Mouse (Mus musculus) hindbrain, embryonic 11.5 days (tissue): ENCODE results near the gene BC003965. TPM values are rescaled to one million over a fixed set of nuclear protein-coding genes. Genes with fewer than 3 reads are reported as not detected.
A peak's percentile ranks its signal among the peaks of the same experiment; 100 is the strongest.

ENCODE experiments used
- ATAC-seq: fragments of 200-750 bp; cut with Nextera tagmentation; 2 replicates; pipeline ENCODE4 v1.8.0; 2017; ENCODE audit warnings: mild to moderate bottlenecking, moderate TSS enrichment, moderate library complexity; ENCODE audit not compliant: low FRiP score
- DNase-seq: peaks from one replicate; pipeline ENCODE4 v3.0.0-alpha.2; 2015; ENCODE audit warnings: low spot score
- H3K27ac ChIP-seq: fragments of 300-500 bp; sonication (generic); 2 replicates; pipeline ENCODE4 v1.5.1; 2014; ENCODE audit warnings: mild to moderate bottlenecking, low read depth, low read length
- H3K27me3 ChIP-seq: fragments of 300-500 bp; sonication (generic); 2 replicates; pipeline ENCODE4 v1.6.1; 2014; ENCODE audit warnings: mild to moderate bottlenecking, low read length, moderate library complexity, mixed read lengths; ENCODE audit not compliant: control insufficient read depth, insufficient read depth
- H3K36me3 ChIP-seq: fragments of 300-500 bp; sonication (generic); 2 replicates; pipeline ENCODE4 v1.6.1; 2014; ENCODE audit warnings: mild to moderate bottlenecking, low read length, moderate library complexity, mixed read lengths; ENCODE audit not compliant: control insufficient read depth, insufficient read depth
- H3K4me1 ChIP-seq: fragments of 300-500 bp; sonication (generic); replicated peaks from 2 replicates; pipeline ENCODE4 v1.6.1; 2014; ENCODE audit warnings: low read length, mixed read lengths; ENCODE audit not compliant: control insufficient read depth, insufficient read depth
- H3K4me2 ChIP-seq: fragments of 300-500 bp; sonication (generic); replicated peaks from 2 replicates; pipeline ENCODE4 v1.6.1; 2014; ENCODE audit warnings: mild to moderate bottlenecking, low read depth, low read length
- H3K4me3 ChIP-seq: fragments of 300-500 bp; sonication (generic); 2 replicates; pipeline ENCODE4 v1.5.1; 2014; ENCODE audit warnings: low read depth, low read length
- H3K9ac ChIP-seq: fragments of 300-500 bp; sonication (generic); 2 replicates; pipeline ENCODE4 v1.6.1; 2014; ENCODE audit warnings: low read depth, low read length
- H3K9me3 ChIP-seq: fragments of 300-500 bp; sonication (generic); 2 replicates; pipeline ENCODE4 v1.6.1; 2016; ENCODE audit warnings: low read length; ENCODE audit not compliant: control insufficient read depth
- WGBS: fragments of 180-500 bp; shearing (Covaris S2); extraction: QIAGEN DNeasy Blood & Tissue Kit; methylation state at CpG from one replicate; pipeline ENCODE4 v1.1.7; 2014; 5-methylcytosine and 5-hydroxymethylcytosine counted together
- polyA plus RNA-seq: library from polyadenylated mRNA; unstranded; fragments of >200 nt; fragmentation: Nextera tagmentation; extraction: Ambion mirVana; gene quantifications from 2 replicates; pipeline ENCODE4 v1.2.1, GENCODE M21; 2014

Gene BC003965
- 35.2 and 36.4 TPM in 2 replicates for polyA plus RNA-seq

DNA sequence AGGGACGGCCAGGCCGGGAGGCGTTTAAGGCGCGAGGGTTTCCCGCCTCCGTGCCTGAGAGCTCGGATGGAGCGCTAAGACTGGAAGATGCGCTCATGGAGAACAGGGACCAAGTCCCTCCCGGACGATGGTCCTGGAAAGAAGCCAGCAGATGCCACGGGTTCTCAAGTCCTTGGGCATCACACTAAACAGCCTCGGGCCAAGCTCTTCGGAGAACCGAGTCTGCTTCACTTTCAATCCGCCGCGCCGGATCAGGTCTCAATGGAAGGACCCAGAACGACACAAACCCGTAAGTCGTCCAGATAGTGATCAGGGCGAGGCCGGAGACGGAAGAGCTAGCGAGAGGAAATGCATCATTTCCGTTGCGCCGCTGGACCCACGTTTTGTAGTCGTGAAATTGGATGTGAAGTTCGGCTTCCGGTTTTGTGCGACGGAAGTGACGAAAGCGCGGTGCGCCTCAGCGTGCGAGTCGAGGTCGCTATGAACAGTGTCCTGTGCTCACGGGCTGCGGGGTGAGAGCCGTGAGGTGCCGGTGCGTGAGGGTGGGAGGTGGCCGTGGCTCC is at the start of gene BC003965:
Gene BC003965 (plus strand): TSS at position 426 of the 563 bp plus-strand sequence.
- no peaks in the 10 kb centered on the region for H3K27me3 ChIP-seq
- no peaks in the 10 kb centered on the region for H3K36me3 ChIP-seq
- H3K9ac ChIP-seq = peak within 1 kb of the TSS; percentile 94
- H3K9me3 ChIP-seq = no peaks in the 10 kb centered on the region
- peak within 1 kb of the TSS; percentile 99 for H3K4me2 ChIP-seq
- peak; percentile 85 for ATAC-seq
- under 1% methylated on average over 50 of the region's 50 CpGs for WGBS
- no peaks in the 10 kb centered on the region; the same call in 1 of the 2 replicates for H3K4me1 ChIP-seq
- H3K4me3 ChIP-seq = peak within 1 kb of the TSS; percentile 92
- peak; percentile 100 for DNase-seq
- H3K27ac ChIP-seq = peak within 1 kb of the TSS; percentile 86

GRCm38 (mm10) chr17:25135622-25136021 is 48.7 kb upstream of the BC003965 start:
- H3K36me3 ChIP-seq = no peaks in the 10 kb centered on the region
- 90% methylated on average over 6 of the region's 6 CpGs for WGBS

DNA sequence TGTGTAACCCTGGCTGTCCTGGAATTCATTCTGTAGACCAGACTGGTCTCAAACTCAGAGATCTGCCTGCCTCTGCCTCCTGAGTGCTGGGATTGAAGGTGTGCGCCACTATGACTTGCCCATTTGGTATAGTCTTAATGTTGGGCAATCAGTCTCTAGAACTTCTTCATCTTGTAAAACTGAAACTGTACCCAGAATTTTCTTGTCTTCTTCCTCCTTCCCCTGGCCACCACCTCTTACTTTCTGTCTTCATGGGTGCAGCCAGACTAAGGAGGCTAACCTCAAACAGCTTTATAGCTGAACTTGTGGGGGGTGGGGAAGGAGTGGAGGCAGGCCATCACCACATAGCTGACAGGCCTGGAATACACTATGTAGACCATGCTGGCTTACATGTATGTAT is 45.6 kb upstream of the BC003965 start:
- no peak overlapping the region for H3K9ac ChIP-seq
- DNase-seq = no peak
- no peaks in the 10 kb centered on the region for H3K9me3 ChIP-seq
- 100% methylated on average over 1 of the region's 1 CpGs for WGBS
- ATAC-seq = no peak
- no peak overlapping the region for H3K4me3 ChIP-seq
- peaks cover 8% of the 10 kb centered on the region for H3K4me1 ChIP-seq
- H3K27me3 ChIP-seq = no peaks in the 10 kb centered on the region
- H3K27ac ChIP-seq = no peak overlapping the region
- H3K4me2 ChIP-seq = no peak overlapping the region
- no peaks in the 10 kb centered on the region for H3K36me3 ChIP-seq

More at GRCm38 (mm10) chr17:25135622-25136021, 48.7 kb upstream of the BC003965 start:
- no peaks in the 10 kb centered on the region for H3K9me3 ChIP-seq
- H3K9ac ChIP-seq = no peak overlapping the region
- H3K4me1 ChIP-seq = peaks cover 8% of the 10 kb centered on the region
- DNase-seq (no peak), ATAC-seq (no peak)
- no peak overlapping the region for H3K27ac ChIP-seq
- no peak overlapping the region for H3K4me3 ChIP-seq
- H3K4me2 ChIP-seq = no peak overlapping the region
- no peaks in the 10 kb centered on the region for H3K27me3 ChIP-seq

DNA sequence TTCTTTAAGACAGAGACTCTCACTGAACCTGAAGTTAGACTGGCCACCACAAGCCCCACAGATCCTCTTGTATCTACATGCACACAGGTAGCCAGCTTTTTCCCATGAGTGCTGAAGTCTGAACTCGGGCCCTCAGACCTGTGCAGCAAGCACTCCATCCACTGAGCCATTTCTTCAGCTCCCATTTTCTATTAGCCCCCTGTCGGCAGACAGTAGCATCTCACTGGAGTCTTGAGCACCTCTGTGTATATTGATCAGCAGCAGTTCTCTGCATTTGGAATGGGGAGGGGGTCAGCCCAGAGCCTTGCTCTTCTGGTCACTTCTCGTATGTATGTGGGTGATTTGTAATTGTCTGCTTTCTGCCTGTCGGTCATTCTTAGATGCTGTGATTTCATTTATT is 44.4 kb upstream of the BC003965 start:
- Histone ChIP-seq H3K36me3 (no peaks in the 10 kb centered on the region), H3K9ac (no peak overlapping the region), H3K4me2 (no peak overlapping the region), H3K4me1 (no peaks in the 10 kb centered on the region), H3K27me3 (no peaks in the 10 kb centered on the region), H3K4me3 (no peak overlapping the region), H3K27ac (no peak overlapping the region), H3K9me3 (no peaks in the 10 kb centered on the region)
- ATAC-seq (no peak), DNase-seq (peak; percentile 20)
- 72% methylated on average over 4 of the region's 4 CpGs for WGBS

DNA sequence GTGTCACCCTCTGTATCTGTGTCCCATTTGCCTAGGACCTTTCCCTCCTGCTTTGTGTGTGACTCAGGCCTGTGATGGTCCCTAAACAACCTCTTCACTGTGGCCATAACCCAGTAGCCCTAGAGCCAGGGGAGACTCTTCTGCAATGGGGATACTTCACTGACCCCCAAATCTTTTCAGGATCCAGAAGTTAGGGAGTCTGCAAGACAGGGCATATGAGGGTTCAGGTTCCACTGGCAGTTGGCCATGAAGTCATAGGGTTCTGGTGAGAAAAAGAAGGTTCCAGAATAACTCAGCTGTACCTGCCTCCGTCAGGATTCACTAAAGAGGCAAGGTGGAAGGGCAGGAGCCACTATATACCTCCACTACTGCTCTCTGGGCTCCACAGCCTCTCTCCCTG is 22.2 kb upstream of the BC003965 start, which contains the start of gene Ccdc154:
Gene Ccdc154 (plus strand): TSS at position 301 of the 400 bp plus-strand sequence.
- ATAC-seq (no peak), DNase-seq (no peak)
- Histone ChIP-seq H3K9ac (no peak within 1 kb of the TSS), H3K4me3 (no peak within 1 kb of the TSS), H3K27ac (no peak within 1 kb of the TSS), H3K9me3 (no peaks in the 10 kb centered on the region), H3K27me3 (no peaks in the 10 kb centered on the region), H3K36me3 (no peaks in the 10 kb centered on the region; the same call in 1 of the 2 replicates), H3K4me1 (no peaks in the 10 kb centered on the region), H3K4me2 (no peak within 1 kb of the TSS)
- WGBS = 85% methylated on average over 1 of the region's 1 CpGs

DNA sequence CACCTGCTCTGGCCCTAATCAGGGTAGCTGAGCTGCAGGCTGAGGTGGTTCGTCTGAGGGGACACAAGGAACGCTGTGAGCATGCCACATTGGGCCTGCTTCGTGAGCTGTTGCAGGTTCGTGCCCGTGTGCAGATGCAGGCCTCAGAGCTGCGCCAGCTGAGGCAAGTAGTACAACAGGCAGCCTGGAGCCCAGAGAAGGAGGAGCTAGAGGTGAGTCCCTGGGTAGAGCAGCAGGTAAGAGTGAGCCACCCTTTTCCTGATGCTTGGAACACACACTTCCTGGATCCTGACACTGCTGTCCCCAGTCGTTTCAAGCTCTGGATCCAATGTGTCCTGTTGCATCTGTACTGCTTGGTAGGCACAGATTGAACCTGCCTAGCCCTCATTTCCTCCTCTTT is 21.0 kb upstream of the BC003965 start:
- H3K36me3 ChIP-seq = no peaks in the 10 kb centered on the region; the same call in 1 of the 2 replicates
- no peaks in the 10 kb centered on the region for H3K9me3 ChIP-seq
- H3K4me1 ChIP-seq = no peaks in the 10 kb centered on the region
- ATAC-seq = no peak
- WGBS = 76% methylated on average over 7 of the region's 7 CpGs
- H3K9ac ChIP-seq = no peak overlapping the region
- no peak overlapping the region for H3K4me3 ChIP-seq
- H3K27me3 ChIP-seq = no peaks in the 10 kb centered on the region
- H3K4me2 ChIP-seq = no peak overlapping the region
- no peak overlapping the region for H3K27ac ChIP-seq
- DNase-seq = no peak

DNA sequence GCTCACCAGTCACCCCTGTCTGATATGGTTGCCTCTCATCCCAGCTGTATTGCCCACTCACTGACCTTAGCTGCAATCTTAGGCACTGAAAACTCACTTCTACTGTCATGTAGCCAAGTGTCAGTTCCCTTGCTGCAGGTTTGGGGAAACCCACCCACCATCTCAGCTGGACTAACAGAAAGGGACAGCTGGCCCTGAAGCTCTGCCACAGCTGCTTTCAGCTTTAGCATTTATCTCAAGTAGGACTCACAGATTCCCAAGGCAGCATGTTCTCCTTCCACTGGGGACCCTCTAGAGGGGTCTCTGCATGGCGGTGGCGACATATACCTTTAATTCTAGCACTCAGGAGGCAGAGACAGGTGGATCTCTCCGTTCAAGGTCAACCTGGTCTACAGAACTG is 19.6 kb upstream of the BC003965 start:
- ATAC-seq (no peak), DNase-seq (no peak)
- WGBS = 90% methylated on average over 3 of the region's 3 CpGs
- H3K4me3 ChIP-seq = no peak overlapping the region
- no peak overlapping the region for H3K9ac ChIP-seq
- no peak overlapping the region for H3K27ac ChIP-seq
- no peaks in the 10 kb centered on the region for H3K27me3 ChIP-seq
- H3K36me3 ChIP-seq = no peaks in the 10 kb centered on the region; the same call in 1 of the 2 replicates
- H3K4me2 ChIP-seq = no peak overlapping the region
- H3K9me3 ChIP-seq = no peaks in the 10 kb centered on the region
- no peaks in the 10 kb centered on the region for H3K4me1 ChIP-seq

GRCm38 (mm10) chr17:25165970-25166671 is 18.2 kb upstream of the BC003965 start:
- Histone ChIP-seq H3K27ac (no peak overlapping the region), H3K27me3 (no peaks in the 10 kb centered on the region), H3K4me2 (no peak overlapping the region), H3K4me1 (no peaks in the 10 kb centered on the region), H3K9me3 (no peaks in the 10 kb centered on the region), H3K9ac (no peak overlapping the region), H3K4me3 (no peak overlapping the region), H3K36me3 (no peaks in the 10 kb centered on the region)
- 74% methylated on average over 6 of the region's 6 CpGs for WGBS
- ATAC-seq = no peak
- no peak for DNase-seq

GRCm38 (mm10) chr17:25169706-25170105 is 14.6 kb upstream of the BC003965 start:
- no peaks in the 10 kb centered on the region for H3K9me3 ChIP-seq
- no peak overlapping the region for H3K4me3 ChIP-seq
- H3K27me3 ChIP-seq = no peaks in the 10 kb centered on the region
- H3K4me2 ChIP-seq = no peak overlapping the region
- no peak overlapping the region for H3K27ac ChIP-seq
- H3K4me1 ChIP-seq = no peaks in the 10 kb centered on the region
- no peaks in the 10 kb centered on the region for H3K36me3 ChIP-seq
- no peak for ATAC-seq
- H3K9ac ChIP-seq = no peak overlapping the region
- WGBS = 89% methylated on average over 2 of the region's 2 CpGs
- DNase-seq = no peak
